Mouse (Mus musculus) testis, adult 2 months (tissue): ENCODE measurements around the gene Retreg2. TPM values are rescaled to one million over a fixed set of nuclear protein-coding genes. Genes with fewer than 3 reads are reported as not detected.

Source experiments
- H3K27ac ChIP-seq: fragments of 200-500 bp; 2 replicates; pipeline ENCODE4 v1.5.1; 2012; ENCODE audit warnings: low read depth, low read length; ENCODE audit not compliant: control insufficient read depth, insufficient read depth
- H3K27me3 ChIP-seq: fragments of 200-500 bp; 2 replicates; pipeline ENCODE4 v1.6.1; 2012; ENCODE audit warnings: mild to moderate bottlenecking, low read length, moderate library complexity; ENCODE audit not compliant: control insufficient read depth, insufficient read depth
- H3K36me3 ChIP-seq: fragments of 200-500 bp; 2 replicates; pipeline ENCODE4 v1.6.1; 2012; ENCODE audit warnings: mild to moderate bottlenecking, low read length; ENCODE audit not compliant: control insufficient read depth, insufficient read depth
- H3K4me1 ChIP-seq: fragments of 200-500 bp; 2 replicates; pipeline ENCODE4 v1.6.1; 2012; ENCODE audit warnings: low read length; ENCODE audit not compliant: control insufficient read depth, insufficient read depth
- H3K4me3 ChIP-seq: fragments of 200-500 bp; 2 replicates; pipeline ENCODE4 v1.5.1; 2012; ENCODE audit warnings: low read depth, mild to moderate bottlenecking, low read length, moderate library complexity, mixed read lengths; ENCODE audit not compliant: control insufficient read depth
- CTCF ChIP-seq: fragments of 200-500 bp; IDR thresholded peaks from 2 replicates; pipeline ENCODE4 v1.5.1; 2012; ENCODE audit warnings: low read depth, mild to moderate bottlenecking, inconsistent platforms, low read length, moderate library complexity; ENCODE audit not compliant: control insufficient read depth, insufficient read depth, insufficient replicate concordance
- POLR2A ChIP-seq: fragments of 200-500 bp; IDR thresholded peaks from 2 replicates; pipeline ENCODE4 v1.6.1; 2012; ENCODE audit warnings: low read depth, mild to moderate bottlenecking, inconsistent platforms, low read length, moderate library complexity; ENCODE audit not compliant: control insufficient read depth
- polyA plus RNA-seq: library from polyadenylated mRNA; depleted of rRNA; stranded (reverse); fragments of >200 nt; gene quantifications from 2 replicates; pipeline ENCODE4 v1.2.3, GENCODE M21; 2012

Gene Retreg2
- polyA plus RNA-seq, 1 experiment: 211 TPM

DNA sequence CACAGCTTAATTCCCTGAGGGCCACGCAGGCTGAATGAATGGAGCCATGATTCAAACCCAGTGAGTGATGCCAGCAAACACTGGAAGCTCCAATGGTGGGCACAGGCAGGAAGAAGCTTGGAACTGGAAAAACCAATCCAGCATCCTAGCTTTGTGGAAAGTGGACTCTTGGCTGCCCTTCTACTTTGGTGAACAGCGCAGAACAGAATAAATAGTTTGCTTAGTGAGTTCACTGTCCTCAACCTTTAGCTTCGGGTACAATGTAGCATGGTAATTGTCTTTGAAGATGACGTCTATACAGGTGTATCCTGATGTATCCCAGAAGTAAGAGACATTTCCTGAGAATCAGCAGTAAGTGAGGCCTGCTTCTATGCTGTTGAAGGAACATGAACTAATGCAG is 6.1 kb downstream of the Retreg2 start:
- Histone ChIP-seq H3K4me1 (peaks cover 5% of the 10 kb centered on the region), H3K4me3 (no peak overlapping the region), H3K27me3 (no peaks in the 10 kb centered on the region), H3K36me3 (peaks cover 5% of the 10 kb centered on the region), H3K27ac (no peak overlapping the region)
- no peak for TF ChIP-seq POLR2A
- TF ChIP-seq CTCF: no peak

DNA sequence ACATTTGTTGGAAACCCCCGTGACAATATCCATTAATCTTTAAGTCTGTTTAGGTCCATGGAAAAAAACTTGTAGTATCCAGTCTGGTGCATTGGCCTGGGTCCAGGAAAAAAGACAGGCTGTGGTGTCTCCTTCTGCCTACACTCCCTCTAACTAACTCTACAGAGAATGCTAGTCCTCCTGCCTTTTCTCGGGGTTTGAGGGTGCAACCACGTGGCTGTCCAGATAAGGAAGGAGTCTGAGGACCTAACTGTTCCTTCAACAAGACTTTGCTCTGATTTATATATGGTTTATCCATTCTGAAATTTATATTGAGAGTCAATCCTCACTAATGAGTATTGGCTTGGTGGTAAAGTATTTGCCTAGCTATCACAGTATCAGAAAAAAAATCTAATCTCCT is 13.3 kb downstream of the Retreg2 start:
- no peak for TF ChIP-seq POLR2A
- no peak for TF ChIP-seq CTCF
- no peaks in the 10 kb centered on the region for H3K36me3 ChIP-seq

DNA sequence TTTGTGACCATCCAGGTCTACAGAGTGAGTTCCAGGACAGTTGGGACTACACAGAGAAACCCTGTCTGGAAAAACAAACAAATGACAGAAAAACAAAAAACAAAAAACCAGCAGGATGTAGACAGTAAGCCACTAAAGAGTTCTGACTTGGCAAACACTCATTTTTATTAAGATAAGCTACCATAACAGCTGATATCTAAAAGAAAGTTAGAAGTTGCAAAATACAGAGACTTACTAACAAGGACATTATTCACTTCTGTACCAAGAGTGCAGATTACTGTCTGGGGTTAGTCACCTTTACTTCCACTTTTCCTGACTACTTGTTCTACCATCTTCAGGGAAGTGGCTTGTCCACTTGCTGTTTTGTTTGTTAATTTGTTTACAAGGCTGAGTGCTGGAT is 16.4 kb downstream of the Retreg2 start:
- Histone ChIP-seq H3K27me3 (no peaks in the 10 kb centered on the region), H3K4me1 (no peaks in the 10 kb centered on the region), H3K27ac (no peak overlapping the region), H3K36me3 (no peaks in the 10 kb centered on the region), H3K4me3 (no peak overlapping the region)
- TF ChIP-seq POLR2A (no peak), CTCF (no peak)

More for the DNA sequence above, 13.3 kb downstream of the Retreg2 start:
- no peak overlapping the region for H3K27ac ChIP-seq
- no peaks in the 10 kb centered on the region for H3K27me3 ChIP-seq
- no peaks in the 10 kb centered on the region for H3K4me1 ChIP-seq
- no peak overlapping the region for H3K4me3 ChIP-seq

DNA sequence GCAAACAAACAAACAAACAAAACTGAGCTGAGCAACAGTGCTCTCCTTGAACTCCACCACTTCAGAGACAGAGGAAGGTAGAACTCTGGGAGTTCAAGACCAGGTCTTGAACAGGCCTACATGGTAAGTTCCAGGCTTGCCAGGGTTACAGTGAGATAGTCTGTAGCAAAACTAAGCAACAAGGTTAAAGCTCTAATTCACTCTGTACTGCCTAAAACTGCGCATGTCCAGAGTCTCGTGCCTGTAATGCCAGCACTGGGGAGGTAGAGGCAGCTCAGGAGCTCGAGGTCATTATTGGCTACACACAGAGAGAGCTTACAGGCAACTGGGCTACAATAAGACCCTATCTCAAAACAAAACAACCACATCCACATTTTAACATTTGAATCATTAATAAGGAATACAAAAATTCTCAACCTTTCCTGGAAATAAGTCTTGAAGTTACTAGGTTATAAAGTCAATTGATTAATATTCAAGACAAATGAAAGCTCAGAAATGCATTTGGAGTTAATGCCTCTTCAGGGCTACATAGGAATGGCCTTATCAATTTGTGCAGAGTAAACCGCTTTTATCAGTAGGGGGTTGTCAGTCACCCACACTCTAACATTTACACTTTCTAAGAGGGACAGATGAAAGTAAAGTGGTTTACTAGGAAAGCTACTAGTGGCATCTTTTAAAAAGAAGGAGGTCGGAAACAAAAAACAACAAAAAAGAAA is 17.1 kb downstream of the Retreg2 start:
- H3K27me3 ChIP-seq: no peaks in the 10 kb centered on the region
- no peaks in the 10 kb centered on the region for H3K4me1 ChIP-seq
- no peak overlapping the region for H3K27ac ChIP-seq
- no peak overlapping the region for H3K4me3 ChIP-seq
- no peaks in the 10 kb centered on the region for H3K36me3 ChIP-seq
- TF ChIP-seq CTCF (no peak), POLR2A (no peak)

DNA sequence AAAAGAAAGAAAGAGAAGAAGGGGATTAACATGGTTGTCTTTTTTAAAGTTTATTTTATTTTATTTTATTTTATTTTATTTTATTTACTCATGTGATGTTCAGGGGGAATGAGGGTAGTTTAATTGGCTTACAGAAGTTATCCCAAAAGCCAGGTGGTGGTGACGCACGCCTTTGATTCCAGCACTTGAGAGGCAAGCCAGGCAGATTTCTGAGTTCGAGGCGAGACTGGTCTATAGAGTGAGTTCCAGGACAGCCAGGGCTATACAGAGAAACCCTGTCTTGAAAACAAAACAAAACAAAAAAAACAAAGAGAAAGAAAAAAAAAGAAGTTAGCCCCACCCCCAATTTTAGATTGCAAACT is 17.7 kb downstream of the Retreg2 start:
- no peak overlapping the region for H3K27ac ChIP-seq
- no peaks in the 10 kb centered on the region for H3K27me3 ChIP-seq
- TF ChIP-seq POLR2A (no peak), CTCF (no peak)
- H3K4me3 ChIP-seq: no peak overlapping the region
- no peaks in the 10 kb centered on the region for H3K4me1 ChIP-seq
- no peaks in the 10 kb centered on the region for H3K36me3 ChIP-seq

DNA sequence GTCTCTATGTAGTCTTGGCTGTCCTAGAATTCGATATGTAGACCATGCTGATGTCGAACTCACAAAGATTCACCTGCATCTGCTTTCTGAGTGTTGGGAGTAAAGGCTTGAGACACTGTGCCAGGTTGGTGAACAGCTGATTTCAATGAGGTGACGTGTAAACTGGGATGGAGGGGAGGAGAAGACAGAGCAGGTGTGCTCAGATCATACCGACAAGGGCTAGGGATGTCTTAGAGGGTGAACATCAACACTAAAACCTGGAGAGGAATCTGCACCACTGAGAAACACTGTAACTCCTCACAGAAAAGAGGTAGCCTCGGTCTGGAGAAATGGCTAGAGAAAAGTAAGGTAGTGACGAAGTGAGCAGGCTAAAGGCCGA is 25.5 kb downstream of the Retreg2 start:
- Histone ChIP-seq H3K27ac (peak overlapping the region; percentile 73), H3K4me1 (peaks cover 9% of the 10 kb centered on the region)
- TF ChIP-seq POLR2A (no peak), CTCF (no peak)

DNA sequence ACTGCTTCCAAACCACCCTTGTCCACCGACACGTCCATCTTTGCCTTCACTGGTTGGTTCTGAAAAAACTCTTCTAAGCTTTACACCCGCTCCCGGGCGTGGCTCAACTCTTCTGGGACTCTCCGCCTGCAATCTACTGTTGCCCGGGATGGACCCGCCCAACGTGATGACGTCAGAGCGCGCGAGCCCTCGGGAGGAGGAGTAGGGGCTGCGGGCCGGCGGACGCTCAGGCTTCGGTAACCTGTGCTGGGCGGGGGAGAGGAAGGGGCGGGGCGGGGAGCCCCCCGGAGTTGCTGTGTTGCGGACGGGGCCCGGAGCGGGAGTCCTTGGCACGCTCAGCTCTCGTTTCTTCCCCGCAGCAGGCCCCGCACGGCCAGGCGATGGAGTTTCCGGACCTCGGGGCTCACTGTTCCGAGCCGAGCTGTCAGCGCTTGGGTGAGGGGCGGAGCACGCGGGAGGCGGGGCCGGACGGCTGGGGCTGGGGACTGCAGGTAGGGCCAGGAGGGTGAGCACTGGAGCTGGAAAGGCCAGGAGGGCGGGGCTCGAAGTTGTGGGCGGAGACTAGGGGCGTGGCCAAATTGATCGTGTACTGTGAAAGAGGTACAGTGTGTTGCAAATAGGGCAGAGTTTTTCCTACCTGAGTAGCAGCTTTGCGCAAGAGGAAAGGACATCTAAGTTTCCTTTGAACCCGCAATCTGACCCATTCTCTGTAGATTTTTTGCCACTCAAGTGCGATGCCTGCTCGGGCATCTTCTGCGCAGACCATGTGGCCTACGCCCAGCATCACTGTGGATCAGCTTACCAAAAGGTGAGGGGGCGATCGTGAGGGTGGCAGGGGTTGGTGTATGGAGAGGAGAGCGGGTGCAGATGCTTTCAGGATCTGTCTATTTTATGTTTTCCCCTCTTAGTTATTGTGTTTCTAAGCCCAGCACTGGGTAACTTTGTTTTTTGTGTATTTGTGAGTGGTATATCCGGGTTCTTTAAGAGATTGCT is 26.2 kb downstream of the Retreg2 start, which contains the start of gene Zfand2b:
TSS of gene Zfand2b (plus strand) at position 175 of the 993 bp plus-strand sequence.
- Histone ChIP-seq H3K4me1 (peaks cover 9% of the 10 kb centered on the region), H3K27me3 (no peaks in the 10 kb centered on the region), H3K27ac (peak within 1 kb of the TSS; percentile 73), H3K4me3 (peak within 1 kb of the TSS; percentile 88), H3K36me3 (no peaks in the 10 kb centered on the region; the same call in 1 of the 2 replicates)
- TF ChIP-seq POLR2A (peak; percentile 78), CTCF (no peak)

More for the DNA sequence above, 25.5 kb downstream of the Retreg2 start:
- Histone ChIP-seq H3K4me3 (peak overlapping the region; percentile 88), H3K27me3 (no peaks in the 10 kb centered on the region), H3K36me3 (no peaks in the 10 kb centered on the region; the same call in 1 of the 2 replicates)
